Mouse (Mus musculus) embryo, embryonic 10.5 days (tissue): ENCODE results near the gene Ppp1r7.
"Not testable (repeated sequence)": the region's sequence is repeated elsewhere in the genome, so short reads cannot be mapped to it uniquely, and the experiment has no call there.

Source experiments
- DNase-seq: peaks from one replicate; pipeline ENCODE4 v3.0.0-alpha.2; 2015; ENCODE audit warnings: low spot score

The Ppp1r7 gene

DNA sequence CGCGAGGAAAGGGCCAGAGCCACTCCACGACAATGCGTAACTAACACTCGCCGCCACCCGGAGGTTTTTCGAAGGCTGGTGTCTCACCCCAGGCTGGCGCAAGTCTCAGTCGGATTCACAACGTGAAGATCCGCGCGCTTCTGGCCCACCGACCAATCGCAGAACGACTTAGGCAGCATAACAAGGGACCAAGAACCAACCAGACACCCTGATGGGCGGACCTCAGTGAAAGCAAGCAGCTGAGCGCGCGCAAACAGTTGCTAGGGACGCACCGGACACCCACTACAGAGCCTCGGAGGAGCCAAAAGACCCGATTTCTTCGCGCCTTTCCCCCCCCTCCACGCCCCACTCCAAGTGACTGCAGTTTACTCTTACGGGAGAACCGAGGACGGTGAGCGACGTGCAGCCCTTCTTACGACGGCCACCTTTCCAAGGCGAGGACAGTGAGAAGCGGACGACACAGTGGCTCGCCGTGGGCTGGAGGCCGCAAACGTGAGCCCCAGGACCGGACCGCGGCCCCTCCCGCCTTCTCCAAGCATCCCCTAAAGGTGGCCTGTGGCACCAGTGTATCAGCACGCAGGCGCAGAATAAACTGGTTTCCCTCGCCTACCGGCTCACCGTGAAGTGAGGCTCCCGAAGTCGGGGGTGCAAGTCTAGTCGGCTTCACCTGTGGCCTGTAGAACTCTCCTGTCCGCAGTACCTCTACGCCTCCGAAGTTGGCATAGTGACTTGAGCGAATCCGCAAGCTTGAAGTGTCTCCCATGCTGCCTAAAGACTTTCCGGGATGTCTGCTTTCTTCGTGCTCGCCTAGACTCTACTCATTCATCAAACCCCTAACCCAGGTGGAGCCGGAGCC is at the start of gene Ppp1r7, which contains the start of gene Pask:
Gene Ppp1r7 (plus strand): TSS at position 207 of the 856 bp plus-strand sequence.
Gene Pask (minus strand): TSS at position 835 of the 856 bp plus-strand sequence.
- peak; percentile 98 for DNase-seq

DNA sequence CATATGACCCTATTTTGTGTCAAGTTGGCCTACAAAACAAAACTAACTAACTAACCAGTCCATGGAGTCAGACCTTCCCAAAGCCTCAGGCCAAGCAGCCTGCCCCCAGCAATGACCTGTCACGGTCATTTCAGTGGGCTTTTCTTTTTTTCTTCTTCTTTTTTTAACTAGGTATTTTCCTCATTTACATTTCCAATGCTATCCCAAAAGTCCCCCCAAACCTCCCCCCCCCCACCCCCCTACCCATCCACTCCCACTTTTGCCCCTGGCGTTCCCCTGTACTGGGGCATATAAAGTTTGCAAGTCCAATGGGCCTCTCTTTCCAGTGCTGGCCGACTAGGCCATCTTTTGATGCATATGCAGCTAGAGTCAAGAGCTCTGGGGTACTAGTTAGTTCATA is 48.2 kb upstream of the Ppp1r7 start:
- DNase-seq = not testable (repeated sequence)

DNA sequence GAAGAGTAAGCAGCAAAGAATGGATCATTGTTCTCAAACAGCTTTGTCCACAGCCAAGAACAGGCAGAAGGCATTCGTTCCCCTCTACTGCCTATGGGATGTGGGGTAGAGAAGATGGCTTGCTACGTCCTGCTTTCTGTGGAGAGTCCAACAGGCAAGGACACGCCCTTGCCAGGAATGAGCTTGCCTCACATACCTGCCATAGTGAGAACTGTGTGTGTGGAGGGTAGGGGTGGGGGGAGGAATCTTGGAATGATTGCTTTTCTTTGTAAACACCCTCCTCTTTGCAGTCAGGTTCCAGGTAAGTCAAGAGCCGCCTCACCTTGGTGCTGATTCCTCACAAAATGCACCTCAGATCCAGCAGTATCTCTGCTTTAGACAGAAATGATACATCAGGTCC is 42.9 kb upstream of the Ppp1r7 start:
- DNase-seq = no peak

DNA sequence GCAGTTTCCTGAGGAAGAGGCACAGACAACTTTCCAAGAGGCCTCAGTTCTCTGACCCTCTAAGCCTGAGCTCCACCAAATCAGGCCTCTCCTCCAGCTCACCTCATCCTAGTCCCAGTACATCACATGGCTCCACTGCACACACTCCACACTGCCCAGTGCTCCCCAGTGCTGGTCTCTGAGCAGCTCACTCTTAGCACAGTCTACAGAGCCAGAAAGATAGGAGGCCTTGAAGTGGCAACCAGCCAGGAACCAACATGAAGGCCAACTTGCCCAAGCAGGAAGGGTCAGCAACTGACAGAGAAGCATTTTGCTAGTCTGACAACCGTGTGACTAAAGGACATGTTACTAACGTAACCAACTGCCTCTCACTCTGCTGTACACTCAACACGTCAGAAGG is 42.1 kb upstream of the Ppp1r7 start:
- DNase-seq = no peak

DNA sequence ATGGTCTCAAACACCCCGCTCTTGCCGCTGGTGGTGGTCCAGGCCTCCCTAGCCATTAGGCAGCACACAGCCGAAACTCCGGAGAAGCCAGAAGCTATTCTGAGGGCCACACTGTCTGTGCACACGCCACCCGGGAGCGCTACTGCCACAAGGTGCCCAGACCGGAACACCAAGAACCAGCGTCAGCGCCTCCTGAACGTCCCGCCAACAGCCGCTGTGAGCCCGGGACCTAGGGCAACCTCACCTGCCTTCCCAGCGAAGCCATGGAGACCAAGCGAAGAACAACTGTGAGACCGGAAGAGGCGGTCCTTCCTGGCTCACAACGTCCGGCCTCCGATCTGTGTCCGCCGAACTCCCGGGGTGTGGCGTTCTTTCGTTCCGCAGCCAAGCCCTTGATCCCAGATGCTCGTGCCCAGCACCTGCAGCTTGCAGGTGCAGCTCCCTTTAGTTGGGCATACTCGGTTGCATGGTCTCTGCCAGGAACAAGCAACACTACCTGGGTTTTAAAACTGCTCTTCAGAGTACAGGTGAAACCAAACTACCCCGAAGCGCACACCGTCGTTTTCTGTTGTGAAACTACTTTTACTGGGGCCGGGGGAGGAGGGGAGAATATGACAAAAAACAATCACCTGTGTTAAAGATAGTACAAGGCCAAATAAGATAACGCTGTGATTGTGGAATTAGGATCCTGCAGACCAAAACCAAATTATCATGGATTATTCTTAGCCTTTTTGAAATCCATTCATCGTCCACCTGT is 36.9 kb upstream of the Ppp1r7 start, which contains the start of gene Mterf4:
Gene Mterf4 (minus strand): TSS at position 335 of the 757 bp plus-strand sequence.
- peak; percentile 91 for DNase-seq

DNA sequence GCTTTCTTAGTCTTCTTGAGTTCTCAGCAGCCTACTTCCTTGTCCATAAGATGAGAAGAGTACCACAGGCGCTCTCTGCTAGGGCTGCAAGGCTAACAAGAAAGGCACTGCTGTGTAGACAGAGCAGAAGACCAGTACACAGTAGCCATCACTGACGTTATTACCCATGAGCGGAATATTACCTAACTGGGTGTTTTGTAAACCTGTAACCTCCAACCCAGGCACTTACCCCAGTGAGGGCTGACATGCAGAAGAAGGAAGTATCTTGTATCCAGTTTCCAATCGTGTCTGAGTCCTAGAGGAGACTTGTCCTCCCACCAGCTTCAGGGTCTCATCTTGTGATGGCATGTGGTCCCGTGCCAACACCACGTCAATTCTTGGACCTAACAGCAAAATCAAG is 18.7 kb upstream of the Ppp1r7 start:
- no peak for DNase-seq

DNA sequence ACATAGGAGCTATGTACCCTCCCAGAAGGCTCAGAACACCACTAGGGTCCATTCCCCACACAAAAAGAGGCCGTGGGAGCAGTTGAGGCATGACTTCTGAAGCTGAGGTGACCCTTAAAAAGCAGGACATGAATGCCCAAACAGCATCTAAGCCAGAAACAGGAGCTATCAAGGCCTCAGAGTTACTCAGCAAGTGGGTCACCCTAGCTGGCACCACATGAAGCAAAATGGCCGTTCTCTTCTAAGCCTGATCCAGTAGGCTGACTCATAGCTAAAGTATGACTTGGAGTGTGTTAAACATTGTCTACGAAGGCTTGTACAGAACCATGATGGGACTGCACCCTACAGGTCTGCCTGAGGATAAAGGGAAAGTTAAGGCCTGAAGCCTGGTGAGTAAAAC is 16.2 kb upstream of the Ppp1r7 start:
- DNase-seq = no peak

DNA sequence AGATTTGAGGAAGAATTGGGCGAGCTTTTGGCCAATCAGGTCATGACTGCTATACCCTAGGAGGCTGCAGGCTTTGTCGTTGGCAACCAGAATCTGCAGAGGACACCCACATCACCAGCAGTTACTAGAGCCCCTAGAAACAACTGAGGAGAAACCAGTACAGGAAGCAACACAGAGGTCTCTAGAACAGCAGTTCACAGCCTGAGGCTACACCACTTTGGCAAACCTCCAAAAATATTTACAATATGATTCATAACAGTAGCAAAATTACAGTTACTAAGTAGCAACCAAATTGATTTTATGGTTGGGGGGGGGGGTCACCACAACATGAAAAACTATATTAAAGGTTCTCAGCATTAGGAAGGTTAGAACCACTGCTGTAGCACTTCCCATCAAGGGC is 8.0 kb upstream of the Ppp1r7 start:
- DNase-seq = no peak

DNA sequence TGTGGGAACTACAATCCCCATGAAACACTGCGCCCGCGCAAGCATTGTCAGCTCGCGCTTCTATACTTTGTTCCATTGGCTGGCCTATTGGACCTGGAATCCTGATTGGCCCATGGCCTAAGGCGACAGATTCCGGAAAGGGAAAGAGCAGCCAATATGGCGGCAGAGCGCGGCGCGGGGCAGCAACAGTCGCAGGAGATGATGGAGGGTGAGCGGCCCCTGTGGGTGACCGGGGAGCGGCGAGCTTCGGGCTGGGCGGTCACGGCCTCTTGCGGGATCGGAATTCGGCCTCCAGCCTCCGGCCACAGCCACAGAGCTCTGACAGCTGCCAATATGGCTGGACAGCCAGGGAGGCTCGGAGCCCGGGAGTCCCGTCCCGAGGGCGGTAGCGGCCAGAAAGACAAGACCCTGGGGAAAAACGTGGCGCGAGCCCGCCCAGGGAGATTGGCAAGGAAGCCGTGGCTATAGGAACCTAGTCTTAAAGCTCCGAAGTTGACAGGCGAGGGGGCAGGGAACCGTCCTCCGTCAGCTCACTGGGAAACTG is 922 bp downstream of the Ppp1r7 start:
- peak; percentile 98 for DNase-seq

DNA sequence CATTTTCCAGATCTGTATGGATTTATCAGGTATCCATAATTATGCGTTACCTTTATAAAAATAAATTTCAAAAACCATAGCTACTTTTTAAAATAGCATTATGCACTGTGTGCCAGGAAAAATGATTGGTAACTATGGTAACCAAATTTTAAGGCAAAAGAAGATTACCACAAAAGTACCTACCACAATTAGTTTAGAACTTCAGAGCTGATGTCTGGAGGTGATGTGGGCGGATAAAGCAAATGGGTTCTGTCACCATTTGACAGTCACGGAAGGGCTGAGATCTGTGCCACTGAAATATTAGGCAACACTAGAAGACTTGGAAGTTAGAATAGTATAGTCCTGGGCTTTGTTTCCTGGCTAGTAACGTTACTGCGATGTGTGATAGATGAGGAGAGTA is 4.5 kb downstream of the Ppp1r7 start:
- DNase-seq = no peak

DNA sequence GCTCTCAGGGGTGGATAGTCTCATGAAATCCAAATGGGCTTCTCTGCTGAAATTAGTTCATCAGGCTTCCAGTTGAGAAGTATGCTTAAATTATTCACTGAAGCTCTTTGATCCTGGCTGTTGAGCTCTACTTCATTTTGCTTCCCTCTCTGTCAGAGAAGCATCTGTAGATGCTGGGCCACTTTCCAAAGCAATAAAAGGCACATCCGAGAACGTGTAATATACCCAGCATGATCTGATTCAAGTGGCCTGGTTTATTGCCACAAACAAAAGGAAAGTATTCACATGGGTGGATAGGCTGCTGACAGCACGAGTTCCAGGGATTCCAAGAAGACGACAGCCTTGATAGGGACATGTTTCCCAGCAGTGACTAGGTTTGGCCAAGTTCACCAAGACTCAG is 7.0 kb downstream of the Ppp1r7 start:
- no peak for DNase-seq

DNA sequence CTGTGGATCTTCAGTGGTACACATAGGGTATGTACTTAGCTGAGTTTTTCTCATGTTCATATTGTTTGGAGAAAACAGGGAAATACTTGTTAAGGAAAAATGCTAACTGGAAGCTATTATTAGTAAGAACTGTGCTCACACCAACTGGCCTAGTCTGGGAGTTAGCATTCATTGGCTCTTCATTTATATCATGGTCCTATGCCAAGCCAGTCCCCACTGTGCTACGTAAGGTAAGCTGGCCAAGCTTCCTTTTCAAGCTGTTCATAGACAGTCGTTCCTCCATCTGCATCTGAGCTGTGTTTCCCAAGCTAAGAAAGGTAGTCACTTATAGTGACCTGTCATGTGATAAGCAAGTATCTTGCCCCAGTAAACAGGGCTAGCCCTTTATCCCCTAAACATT is 10.1 kb downstream of the Ppp1r7 start:
- DNase-seq = no peak

DNA sequence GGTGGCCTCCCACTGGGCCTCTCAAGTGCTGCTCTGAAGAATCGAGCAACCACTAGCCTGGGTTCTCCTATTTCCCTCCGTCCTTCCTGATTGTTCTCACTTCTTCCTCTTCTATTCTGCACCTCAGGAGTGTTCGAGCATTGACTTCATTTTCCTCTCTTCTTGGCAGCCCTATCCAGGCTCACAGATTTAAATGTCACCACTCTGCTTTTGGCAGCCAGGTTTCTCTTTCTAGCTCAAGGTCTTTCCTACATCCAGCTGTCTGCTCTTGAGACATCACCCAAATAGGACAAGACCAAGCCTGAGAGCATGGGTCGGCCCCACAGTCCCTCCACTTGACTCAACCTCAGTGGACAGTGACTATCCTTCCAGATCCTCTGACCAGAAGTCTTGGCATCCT is 20.0 kb downstream of the Ppp1r7 start:
- DNase-seq = no peak

DNA sequence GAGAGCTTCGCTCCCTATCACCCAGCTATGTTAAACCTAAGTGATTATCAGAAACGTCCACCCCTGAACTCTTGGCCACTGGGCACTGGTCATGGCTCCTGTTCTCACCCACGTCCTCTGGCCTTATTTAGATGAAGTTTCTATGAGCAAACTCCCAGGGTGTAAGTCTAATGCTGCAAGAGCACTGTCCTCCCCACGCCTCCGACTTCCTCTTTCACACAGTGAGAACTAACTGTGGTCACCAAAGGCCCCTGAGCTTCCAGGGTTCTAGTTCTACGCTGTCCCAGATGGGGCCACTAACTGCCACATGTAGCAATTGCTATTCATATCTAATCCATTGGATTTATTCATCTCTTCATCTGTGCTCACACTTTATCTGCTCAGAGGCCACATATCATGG is 23.0 kb downstream of the Ppp1r7 start:
- DNase-seq = no peak

DNA sequence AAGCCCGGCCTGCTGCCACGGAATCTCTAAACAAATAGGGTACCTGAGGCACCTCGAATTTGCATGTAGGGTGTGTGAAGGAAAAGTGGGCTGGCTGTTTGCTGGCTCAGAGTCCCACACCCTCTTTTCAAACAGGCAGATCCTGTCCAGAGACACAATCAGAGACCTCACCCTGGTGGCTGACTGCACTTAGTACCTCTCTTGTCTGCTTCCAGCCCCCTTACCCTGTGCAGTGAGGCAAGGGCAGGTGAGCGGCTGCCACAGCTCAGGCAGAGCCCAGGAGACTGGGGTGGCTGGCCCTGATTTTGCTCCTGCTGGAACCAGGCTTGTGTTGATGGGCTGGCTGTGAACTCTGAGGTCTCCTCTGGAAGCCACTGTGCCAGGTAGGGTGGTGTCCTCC is 31.0 kb downstream of the Ppp1r7 start, which contains the start of gene Ano7:
Gene Ano7 (plus strand): TSS at position 266 of the 400 bp plus-strand sequence.
- no peak for DNase-seq

DNA sequence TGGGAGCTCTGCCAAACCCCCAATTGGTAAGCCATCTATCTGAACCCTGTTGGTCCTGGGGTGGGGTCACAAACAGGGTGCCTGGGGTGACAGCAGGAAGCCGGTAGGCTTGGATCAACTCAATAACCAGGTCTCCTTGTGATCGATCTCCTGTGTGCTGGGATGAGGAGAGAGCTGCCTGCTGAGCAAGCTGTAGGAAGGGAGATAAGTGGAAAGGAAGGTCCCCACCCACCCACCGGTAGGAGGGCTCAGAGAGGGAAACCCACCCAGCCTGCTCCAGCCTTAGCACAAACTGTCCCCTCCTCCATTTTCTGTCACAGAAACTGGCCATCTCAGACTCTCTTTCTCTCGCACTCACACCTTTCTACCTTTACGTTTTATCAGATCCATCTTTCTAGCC is 34.7 kb downstream of the Ppp1r7 start:
- no peak for DNase-seq

DNA sequence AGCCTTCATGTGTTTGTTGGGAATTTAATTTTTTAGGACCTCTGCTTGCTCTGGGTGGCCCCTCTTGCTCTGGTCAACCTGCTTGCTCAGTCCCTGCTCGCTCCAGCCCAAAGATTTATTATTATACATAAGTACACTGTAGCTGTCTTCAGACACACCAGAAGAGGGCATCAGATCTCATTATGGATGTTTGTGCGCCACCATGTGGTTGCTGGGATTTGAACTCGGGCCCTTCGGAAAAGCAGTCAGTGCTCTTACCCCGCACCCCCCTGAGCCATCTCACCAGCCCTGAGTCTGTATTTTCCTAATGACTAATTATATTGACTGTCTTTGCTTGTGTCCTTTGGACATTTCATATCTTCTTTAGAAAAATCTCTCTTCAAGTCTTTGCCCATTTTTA is 36.5 kb downstream of the Ppp1r7 start:
- DNase-seq = no peak

DNA sequence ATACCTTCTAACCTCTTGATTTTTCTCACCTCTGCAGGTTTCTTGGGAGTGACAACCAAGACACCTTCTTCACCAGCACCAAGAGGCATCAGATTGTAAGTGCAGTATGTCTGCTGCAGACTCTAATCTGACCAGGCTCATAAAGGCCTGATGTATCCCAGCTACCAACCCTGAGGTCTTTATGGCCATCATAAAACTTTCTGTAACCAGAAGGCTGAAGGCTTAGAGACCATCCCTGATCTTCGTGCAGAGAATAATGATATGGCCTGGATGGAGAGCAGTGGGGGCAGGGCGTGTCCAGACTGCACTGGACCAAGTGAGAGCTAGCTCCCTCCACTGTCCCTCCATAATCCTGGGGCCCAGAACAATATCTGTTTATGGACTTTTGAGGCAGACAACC is 44.5 kb downstream of the Ppp1r7 start:
- no peak for DNase-seq

DNA sequence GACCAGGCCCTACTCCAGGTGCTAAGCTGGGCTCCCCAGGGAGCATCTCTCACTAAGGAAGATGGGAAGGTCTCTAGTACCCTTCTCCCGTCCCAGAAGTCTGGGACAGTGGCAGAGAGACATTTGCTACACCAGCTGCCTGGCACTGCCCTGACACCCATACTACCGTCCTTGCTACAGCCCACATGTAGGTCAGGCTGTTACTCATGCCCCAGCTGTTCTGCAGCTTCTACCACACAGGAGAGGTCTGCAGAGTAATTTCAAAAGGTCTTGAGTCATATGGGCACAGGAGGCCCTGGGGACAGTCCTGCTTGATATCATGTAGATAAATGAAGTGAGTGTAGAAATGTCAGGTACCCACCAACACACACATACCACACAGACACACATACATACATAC is 46.3 kb downstream of the Ppp1r7 start:
- no peak for DNase-seq

DNA sequence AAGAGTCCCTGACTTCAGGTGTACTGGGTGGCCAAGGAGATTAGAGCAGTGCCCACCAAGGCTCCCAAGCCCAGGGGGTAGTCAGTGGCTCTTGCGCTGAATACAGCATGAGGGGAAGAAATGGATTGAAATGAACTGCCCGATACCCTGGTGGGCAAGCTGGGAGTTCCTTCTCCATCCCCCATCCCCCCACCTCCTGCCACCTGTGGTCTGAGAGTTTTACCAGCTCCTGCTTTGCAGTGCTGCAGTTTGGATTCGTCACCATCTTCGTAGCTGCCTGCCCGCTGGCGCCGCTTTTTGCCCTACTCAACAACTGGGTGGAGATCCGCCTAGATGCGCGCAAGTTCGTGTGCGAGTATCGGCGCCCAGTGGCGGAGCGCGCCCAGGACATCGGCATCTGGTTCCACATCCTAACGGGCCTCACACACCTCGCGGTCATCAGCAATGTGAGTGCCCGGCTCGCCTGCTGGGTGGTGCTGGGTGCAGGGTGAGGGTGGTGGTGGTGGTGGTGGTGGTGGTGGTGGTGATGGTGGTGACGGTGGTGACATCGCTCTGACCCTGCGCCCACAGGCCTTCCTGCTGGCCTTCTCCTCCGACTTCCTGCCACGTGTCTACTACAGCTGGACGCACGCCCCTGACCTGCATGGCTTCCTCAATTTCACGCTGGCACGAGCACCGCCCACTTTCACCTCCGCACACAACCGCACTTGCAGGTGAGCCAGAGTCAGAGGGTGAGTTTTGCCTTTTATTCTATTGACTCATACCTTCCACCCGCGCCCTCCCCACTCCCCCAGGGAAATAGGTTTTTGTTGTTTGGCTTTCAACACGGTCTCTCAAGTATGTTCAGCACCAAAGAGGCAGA is 58.8 kb downstream of the Ppp1r7 start:
- peak; percentile 14 for DNase-seq

DNA sequence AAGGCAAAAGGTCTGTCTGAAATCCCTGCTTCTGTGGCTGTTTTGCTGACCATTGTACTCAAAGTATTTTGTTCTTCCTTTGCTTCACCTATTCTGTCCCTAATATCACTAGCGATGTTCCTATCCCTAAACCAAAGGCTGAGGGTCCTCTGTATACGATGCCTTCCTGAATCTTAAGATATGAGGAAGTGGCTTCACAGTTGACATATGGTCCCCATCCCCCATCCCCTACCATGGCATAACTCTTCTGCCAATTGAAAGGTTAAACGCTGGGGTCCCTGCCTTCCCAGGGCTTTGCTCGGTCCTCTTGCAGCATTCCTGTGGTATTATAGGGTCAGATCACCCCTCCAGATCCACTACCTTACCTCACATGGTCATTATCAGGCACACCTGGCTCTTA is 60.7 kb downstream of the Ppp1r7 start:
- no peak for DNase-seq
